Mouse (Mus musculus): Measurements from ENCODE around the gene Kif6.

DNA sequence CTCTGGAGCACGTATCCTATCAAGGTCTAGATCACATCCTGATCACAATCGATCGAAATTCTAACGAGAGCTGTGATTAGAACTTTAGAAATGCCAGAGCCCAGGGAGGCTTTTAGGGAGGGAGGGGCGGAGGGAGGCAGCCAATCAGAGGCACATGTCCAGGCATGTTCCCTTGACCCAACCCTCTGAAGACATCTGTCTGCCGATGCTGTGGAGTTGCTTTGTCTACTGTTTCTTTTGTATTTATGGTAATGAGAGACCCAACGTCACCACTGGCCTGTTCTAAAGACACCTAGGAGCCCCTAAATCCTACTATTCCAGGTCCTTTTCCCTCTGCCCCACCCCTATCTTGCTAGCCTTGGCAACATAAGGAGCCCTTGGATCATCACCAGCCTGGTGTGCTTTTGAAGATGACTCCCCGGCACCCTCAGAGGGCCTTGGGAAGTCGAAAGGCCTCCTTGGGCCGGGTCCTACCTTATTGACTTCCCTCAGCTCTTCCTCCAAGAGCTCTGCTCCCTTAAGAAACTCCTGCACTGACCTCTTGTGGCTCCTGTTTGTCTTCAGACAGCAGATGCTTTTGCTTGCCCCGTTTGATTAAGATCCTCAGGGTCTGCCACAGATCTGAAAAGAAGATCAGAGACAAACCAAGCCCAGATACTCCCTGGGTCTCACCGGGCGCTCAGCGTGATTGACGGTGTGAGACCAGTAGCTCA, 261.2 kb downstream of the Kif6 start:
- TF ChIP-seq GATA1 (IDR thresholded peaks at IDR 0.05; ENCODE audit: borderline replicate concordance, low read length) (no peak), FLI1 (IDR thresholded peaks at IDR 0.05; ENCODE audit: low read length) (no peak)

Data from megakaryocyte, embryonic 14.5 days (primary cell).